Mouse (Mus musculus): ENCODE measurements at regions not wholly inside any gene's neighbourhood (a gene's known extent, or its start where the extent isn't known, plus 50 kb on each side); places are given as distances from the start of the nearest gene placed in this dataset.
"Not testable (repeated sequence)": the region's sequence is repeated elsewhere in the genome, so short reads cannot be mapped to it uniquely, and the experiment has no call there.

DNA sequence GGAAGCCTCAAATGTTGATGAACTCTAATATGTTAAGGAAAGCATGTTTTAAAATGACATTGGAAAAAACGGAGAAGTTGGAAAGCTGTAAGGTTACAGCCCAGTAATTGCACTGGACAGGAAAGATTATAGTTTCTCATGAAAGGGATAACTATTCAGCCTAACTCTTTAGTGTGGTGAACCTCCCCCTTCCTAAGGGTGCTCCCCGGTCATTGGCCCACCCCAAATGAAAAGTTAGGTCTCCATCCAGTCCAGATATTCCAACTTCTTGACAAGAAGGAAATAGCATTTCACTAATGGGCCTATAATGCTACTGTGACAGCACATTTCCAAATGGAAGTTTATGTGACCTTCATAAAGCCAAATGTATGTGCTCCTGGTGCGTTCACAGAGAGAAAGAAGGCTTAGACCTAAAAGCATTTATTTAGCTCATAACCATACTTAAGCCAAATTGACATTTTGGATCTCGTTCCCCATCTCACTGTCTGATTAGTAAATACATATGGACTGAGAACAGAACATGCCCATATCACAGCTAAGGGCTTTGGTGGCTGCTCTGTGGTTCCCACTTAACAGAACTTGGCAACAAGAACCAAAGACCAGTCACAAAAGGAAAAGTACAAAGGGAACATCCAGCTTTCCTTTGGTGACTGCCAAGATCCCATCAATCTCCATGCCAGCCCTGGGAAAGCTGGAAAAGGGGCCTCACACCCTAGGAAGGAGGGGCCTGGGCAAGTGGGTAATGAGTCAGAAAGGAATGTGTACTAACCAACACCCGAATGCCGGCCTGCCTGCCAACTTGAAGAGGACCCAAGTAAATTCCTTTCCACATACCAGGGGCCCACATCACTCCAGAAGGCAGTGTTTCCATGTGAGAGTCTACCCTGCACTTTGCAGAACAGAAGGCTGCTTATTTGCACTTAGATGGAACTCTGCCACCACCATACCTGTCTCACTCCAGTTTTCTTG lies 155.1 kb upstream of the Chst7 start:
- peak; percentile 83 for DNase-seq

DNA sequence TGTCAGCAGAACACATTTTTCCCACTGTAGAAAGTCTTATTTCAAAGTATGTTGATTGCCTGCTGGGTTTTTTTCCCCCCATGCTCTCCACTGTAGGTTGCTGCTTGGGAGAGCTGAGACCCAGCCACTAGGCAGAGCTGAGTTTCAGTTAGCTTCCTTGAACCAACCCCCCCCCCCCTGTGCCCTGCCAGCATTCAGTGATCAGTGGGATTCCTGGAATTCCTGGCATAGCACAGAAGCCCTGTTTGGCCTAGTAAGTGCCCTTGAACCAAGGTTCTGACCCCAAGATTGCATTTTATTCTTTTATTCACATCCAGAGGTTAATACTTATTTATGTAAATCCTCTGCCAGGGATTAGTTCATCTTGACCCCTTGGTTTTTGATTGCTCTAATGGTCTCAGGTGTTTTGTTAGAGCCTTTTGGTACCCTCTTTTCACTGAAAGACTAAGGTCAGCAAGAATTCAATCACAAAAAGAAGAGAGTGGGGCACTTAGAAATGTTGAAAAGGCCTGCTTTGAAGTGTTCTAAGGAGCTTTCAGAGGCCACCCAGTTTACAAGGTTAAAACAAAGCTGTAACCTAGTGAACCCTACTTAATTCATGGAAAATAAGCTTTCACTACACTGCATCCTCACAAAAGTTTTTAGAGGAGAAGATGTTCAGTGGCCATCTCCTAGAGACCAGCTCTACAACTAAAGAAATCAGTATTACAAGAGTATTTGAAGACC lies 152.6 kb upstream of the Chst7 start:
- DNase-seq: peak; percentile 28

GRCm38 (mm10) chrX:19917001-19917400 lies 142.4 kb upstream of the Chst7 start:
- no peak for DNase-seq

DNA sequence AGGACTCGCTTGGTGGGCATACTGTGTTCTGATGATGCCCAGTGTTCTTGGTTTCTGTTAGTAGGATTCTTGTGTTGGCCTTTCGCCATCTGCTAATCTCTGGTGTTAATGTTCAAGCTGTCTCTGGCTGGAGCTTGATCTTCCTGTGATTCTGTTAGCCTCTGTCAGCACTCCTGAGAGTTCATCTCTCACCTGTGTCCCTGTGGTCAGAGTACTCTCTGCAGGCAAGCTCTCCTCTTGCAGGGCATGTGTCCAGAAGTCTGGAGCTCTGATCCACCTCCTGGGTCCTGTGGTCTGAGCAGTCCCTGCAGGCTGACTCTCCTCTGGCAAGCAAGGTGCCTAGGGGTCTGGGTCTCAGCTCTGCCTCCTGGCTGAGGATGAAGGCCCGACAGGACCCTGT lies 130.0 kb upstream of the Chst7 start:
- not testable (repeated sequence) for DNase-seq

DNA sequence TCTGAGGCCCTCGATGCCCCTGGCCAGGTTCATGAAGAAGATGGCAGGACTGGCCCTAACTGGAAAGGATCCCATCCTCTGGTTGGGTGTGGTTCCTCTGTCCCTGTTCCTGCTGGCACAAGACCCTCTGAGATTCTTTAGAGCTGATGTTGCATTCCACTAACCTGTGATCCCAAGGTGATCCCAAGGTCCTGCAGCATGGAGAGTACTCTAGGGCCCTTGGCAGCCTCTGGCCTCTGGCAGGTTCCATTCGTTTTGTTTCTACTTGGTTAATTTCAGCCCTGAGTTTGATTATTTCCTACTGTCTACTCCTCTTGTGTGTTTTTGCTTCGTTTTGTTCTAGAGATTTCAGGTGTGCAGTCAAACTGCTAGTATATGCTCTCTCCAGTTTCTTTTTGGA lies 129.5 kb upstream of the Chst7 start:
- no peak for DNase-seq

- no peak for DNase-seq
Observed at GRCm38 (mm10) chrX:19943305-19943704, 116.1 kb upstream of the Chst7 start.
